Mouse (Mus musculus) ES-E14 (cell line): ENCODE data around the gene Wnt9a. TPM values are rescaled to one million over a fixed set of nuclear protein-coding genes. Genes with fewer than 3 reads are reported as not detected.

Source experiments
- DNase-seq: peaks from one replicate; pipeline ENCODE4 v3.0.0-alpha.2; 2013; ENCODE audit warnings: low read depth, low spot score
- H3K27ac ChIP-seq: 2 replicates; pipeline ENCODE4 v1.5.1; 2012; ENCODE audit warnings: low read depth, mild to moderate bottlenecking, low read length, moderate library complexity, mixed read lengths; ENCODE audit not compliant: poor library complexity, insufficient read depth, severe bottlenecking
- H3K36me3 ChIP-seq: 2 replicates; pipeline ENCODE4 v1.6.1; 2012; ENCODE audit warnings: mild to moderate bottlenecking, low read length, moderate library complexity, mixed read lengths; ENCODE audit not compliant: control insufficient read depth, poor library complexity, insufficient read depth, severe bottlenecking
- H3K4me1 ChIP-seq, 2 experiments: fragments of 150-350 bp in 1 of 2; sonication (generic) in 1 of 2; 2 replicates each; pipeline ENCODE4 v1.6.1; 2012; ENCODE audit warnings: low read length in 2 of 2, mild to moderate bottlenecking in 1 of 2, mixed read lengths in 1 of 2; ENCODE audit not compliant: control insufficient read depth in 2 of 2, insufficient read depth in 2 of 2, poor library complexity in 1 of 2
- H3K4me3 ChIP-seq, 2 experiments: fragments of 150-350 bp in 1 of 2; sonication (generic) in 1 of 2; 2 replicates each; pipeline ENCODE4 v1.5.1; 2012; ENCODE audit warnings: low read length in 2 of 2, low read depth in 1 of 2, mild to moderate bottlenecking in 1 of 2, mixed read lengths in 1 of 2; ENCODE audit not compliant: insufficient read depth in 1 of 2, poor library complexity in 1 of 2, severe bottlenecking in 1 of 2
- H3K9ac ChIP-seq: 2 replicates; pipeline ENCODE4 v1.6.1; 2012; ENCODE audit warnings: low read depth, mild to moderate bottlenecking, low read length, mixed read lengths; ENCODE audit not compliant: poor library complexity, insufficient read depth, severe bottlenecking
- H3K9me3 ChIP-seq: fragments of 150-350 bp; sonication (generic); 2 replicates; pipeline ENCODE4 v1.6.1; 2012; ENCODE audit warnings: low read depth, mild to moderate bottlenecking, low read length; ENCODE audit not compliant: control insufficient read depth, insufficient read depth
- CHD2 ChIP-seq: IDR thresholded peaks from 2 replicates; pipeline ENCODE4 v1.6.1; 2014; ENCODE audit warnings: mild to moderate bottlenecking, low read depth, low read length, inconsistent platforms
- HCFC1 ChIP-seq: IDR thresholded peaks from 2 replicates; pipeline ENCODE4 v1.6.1; 2012; ENCODE audit warnings: low read length, inconsistent platforms, borderline replicate concordance; ENCODE audit not compliant: insufficient read depth
- MAFK ChIP-seq: IDR thresholded peaks from 2 replicates; pipeline ENCODE4 v1.6.1; 2014; ENCODE audit warnings: mild to moderate bottlenecking, low read depth, low read length, inconsistent platforms; ENCODE audit not compliant: insufficient read depth
- ZC3H11A ChIP-seq: IDR thresholded peaks from 2 replicates; pipeline ENCODE4 v1.6.1; 2012; ENCODE audit warnings: low read depth, mild to moderate bottlenecking, inconsistent platforms, low read length, borderline replicate concordance
- ZNF384 ChIP-seq: IDR thresholded peaks from 2 replicates; pipeline ENCODE4 v1.6.1; 2012; ENCODE audit warnings: low read depth, low read length, inconsistent platforms
- in situ Hi-C, 2 experiments: fragments of 600-800 bp; cut with MboI; formaldehyde crosslinking; loops; one replicate each; pipeline ENCODE4 v1.15.1; 2025; ENCODE audit warnings: low sequenced_read_pairs in 2 of 2, inconsistent platforms in 1 of 2; ENCODE audit not compliant: unreplicated experiment in 2 of 2
- total RNA-seq: library from RNA; depleted of rRNA; stranded (reverse); fragments of 300-350 nt; gene quantifications from 2 replicates; pipeline ENCODE4 v1.2.3, GENCODE M21; 2012; rRNA removed

Wnt9a gene
- 3.0 and 5.8 TPM in 2 replicates for total RNA-seq

DNA sequence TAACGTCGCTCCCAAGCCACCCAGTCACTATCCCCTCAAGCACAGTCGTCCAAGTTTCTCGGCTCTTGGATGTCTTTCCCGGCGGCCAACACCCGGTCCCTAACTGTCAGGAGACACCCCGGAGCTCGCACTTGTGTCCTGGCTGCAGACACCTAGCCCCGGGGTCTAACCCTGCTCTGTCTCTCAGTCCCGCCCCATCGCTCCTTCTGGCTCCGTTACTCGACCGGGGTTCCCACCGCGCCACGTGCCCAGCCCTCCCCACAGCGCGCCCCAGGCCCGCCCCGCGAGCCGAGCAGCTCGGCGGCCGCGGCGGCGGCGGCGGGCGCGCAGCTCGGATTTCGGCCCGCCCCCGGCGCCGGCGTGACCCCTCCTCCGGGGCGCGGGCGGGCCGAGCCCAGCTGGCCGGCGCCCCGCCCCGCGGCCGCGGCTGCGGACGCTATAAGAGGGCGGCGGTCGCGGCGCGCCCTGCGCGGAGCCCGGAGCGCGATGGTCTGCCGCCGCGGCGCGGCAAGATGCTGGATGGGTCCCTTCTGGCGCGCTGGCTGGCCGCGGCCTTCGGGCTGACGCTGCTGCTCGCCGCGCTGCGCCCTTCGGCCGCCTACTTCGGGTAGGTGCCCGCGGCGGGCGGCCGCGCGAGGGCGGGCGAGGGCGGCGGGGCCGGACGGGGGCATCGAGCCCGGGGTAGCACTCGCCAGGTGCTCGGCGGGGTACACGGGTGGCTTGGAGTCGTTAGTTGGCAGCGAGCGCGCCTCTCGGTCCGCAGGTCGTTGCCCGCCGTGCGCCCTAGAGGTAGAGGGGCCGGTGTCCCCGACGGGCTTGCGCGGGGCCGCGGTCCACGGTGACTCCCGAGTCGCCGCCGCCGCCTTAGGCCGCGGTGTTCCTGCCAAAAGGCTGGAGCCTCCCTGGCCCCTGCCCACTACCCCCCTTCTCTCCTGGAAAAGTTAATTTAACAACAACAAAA, at the start of gene Wnt9a:
Wnt9a (plus strand) TSS at position 468 of the 961 bp plus-strand sequence.
- Histone ChIP-seq H3K9me3 (no peaks in the 10 kb centered on the region), H3K4me3 (peak within 1 kb of the TSS; percentile 78 to 85), H3K9ac (peak within 1 kb of the TSS; percentile 79), H3K4me1 (peaks cover 1 to 10% of the 10 kb centered on the region in 2 experiments; a peak in 3 of 4 replicates), H3K36me3 (no peaks in the 10 kb centered on the region), H3K27ac (no peak within 1 kb of the TSS)
- no peak for TF ChIP-seq CHD2
- TF ChIP-seq HCFC1: no peak
- no peak for TF ChIP-seq ZNF384
- TF ChIP-seq ZC3H11A: no peak
- TF ChIP-seq MAFK: no peak
- in situ Hi-C loops: no loop called here
- no peak for DNase-seq

DNA sequence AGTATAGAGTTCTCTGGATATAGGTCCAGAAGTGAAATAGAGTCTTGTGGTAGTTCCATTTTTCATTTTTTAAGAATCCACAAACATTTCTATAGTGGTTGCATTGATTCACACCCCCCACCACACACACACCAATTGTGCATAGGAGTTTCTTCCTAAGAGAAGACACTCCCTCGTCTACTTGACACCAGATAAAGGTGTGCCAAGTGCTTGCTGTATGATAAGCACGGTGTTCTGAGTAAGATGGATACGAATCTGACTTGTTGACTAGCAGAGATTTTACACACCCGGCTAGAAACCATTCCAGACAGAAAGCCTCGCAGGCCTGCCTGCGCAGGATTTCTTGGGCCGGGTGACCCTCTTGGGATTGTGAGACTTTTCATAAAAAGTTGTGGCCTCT, 47.1 kb upstream of the Wnt9a start:
- TF ChIP-seq MAFK: no peak
- no peak for TF ChIP-seq ZNF384
- TF ChIP-seq ZC3H11A: no peak
- TF ChIP-seq HCFC1: no peak
- no peak for TF ChIP-seq CHD2
- Histone ChIP-seq H3K9me3 (no peaks in the 10 kb centered on the region), H3K9ac (no peak overlapping the region), H3K27ac (no peak overlapping the region), H3K36me3 (no peaks in the 10 kb centered on the region), H3K4me3 (no peak overlapping the region), H3K4me1 (peaks cover 0 to 4% of the 10 kb centered on the region in 2 experiments; a peak in 1 of 4 replicates)
- in situ Hi-C loops: no loop called here
- no peak for DNase-seq

DNA sequence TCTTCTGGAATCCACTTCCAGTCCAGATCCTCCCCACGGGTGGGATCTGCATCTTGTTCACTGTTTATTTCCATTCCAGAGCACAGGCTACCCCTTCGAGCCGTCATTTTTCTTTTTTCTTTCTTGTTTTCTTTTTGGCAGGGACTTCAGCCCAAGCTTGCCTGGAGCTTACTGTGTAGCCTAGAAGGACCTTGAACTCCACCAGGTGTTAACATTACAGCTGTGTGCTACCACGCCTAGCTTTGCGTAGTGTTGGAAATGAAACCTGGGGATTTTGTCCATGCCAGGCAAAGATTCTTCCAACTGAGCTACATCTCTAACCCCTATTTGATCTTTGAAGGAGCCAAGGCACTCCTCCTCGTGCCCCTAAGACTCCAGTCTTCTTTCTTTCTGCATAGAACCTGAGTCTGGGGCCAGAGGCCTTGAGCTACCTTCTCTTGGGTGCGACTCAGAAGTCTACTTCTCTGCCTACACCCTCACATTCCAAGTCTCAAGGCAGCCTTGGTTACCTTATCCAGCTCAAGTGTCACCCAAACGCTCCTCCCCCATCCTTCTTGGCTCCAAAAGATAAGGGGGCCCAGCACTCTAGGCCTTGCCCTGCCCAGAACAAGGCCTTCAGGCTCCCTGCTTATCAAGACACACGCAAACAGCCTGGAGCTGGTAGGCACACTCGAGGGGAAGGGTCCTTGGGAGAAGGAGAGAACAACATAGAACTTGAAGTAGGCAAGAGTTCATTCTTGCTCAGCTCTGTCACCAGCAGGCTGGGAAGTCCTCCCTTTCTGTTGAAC, 45.8 kb upstream of the Wnt9a start:
- Histone ChIP-seq H3K27ac (no peak overlapping the region), H3K36me3 (no peaks in the 10 kb centered on the region), H3K4me1 (peaks cover 0 to 12% of the 10 kb centered on the region in 2 experiments; a peak in 2 of 4 replicates), H3K4me3 (no peak overlapping the region), H3K9ac (no peak overlapping the region), H3K9me3 (no peaks in the 10 kb centered on the region)
- DNase-seq: no peak
- in situ Hi-C loops: no loop called here
- no peak for TF ChIP-seq CHD2
- TF ChIP-seq ZC3H11A: no peak
- TF ChIP-seq MAFK: no peak
- TF ChIP-seq ZNF384: no peak
- no peak for TF ChIP-seq HCFC1

DNA sequence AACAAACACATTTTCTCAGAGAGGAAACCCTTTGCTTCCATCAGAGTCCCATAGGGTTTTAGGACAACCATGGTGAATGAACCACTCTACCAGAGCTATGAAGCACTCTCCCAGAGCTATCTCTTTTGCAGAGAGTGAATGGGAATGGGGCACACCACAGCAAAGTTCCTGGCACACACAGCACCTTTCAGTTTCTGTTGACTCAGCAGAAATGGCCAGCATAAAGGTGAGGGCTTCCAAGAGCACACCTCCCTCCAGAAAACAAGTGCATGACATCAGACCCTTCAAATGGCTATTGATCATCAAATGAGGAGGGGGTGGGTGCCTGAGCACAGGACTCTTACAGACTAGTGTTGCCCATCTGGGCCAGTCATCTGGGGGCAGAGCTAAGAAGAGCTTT, 44.4 kb upstream of the Wnt9a start:
- TF ChIP-seq MAFK (peak; percentile 91), ZNF384 (no peak)

More for the DNA sequence above, 44.4 kb upstream of the Wnt9a start:
- H3K9ac ChIP-seq: no peak overlapping the region
- in situ Hi-C loops: no loop called here
- no peak overlapping the region for H3K27ac ChIP-seq
- no peaks in the 10 kb centered on the region for H3K9me3 ChIP-seq
- no peaks in the 10 kb centered on the region for H3K36me3 ChIP-seq
- DNase-seq: no peak
- peaks cover 0 to 12% of the 10 kb centered on the region in 2 experiments; a peak in 2 of 4 replicates for H3K4me1 ChIP-seq
- no peak overlapping the region for H3K4me3 ChIP-seq
